Mouse (Mus musculus): ENCODE measurements at regions not wholly inside any gene's neighbourhood (a gene's known extent, or its start where the extent isn't known, plus 50 kb on each side); places are given as distances from the start of the nearest gene placed in this dataset.

- TF ChIP-seq POLR2A (IDR thresholded peaks at IDR 0.05; ENCODE audit: borderline replicate concordance, extremely low read depth, insufficient read depth, insufficient read length, poor library complexity, severe bottlenecking) = no peak
- no peak for TF ChIP-seq CTCF (IDR thresholded peaks at IDR 0.05; ENCODE audit: borderline replicate concordance, extremely low read depth, insufficient read depth, insufficient read length)
These were observed 876.5 kb upstream of the Dppa4 start for GRCm38 (mm10) chr16:47407067-47407466.

Measured in brain, embryonic 14.5 days (tissue).